Mouse (Mus musculus) induced T-regulatory cell, adult 2 months (primary cell): ENCODE measurements around the gene Cyp2b9.
"Not testable (repeated sequence)": the region's sequence is repeated elsewhere in the genome, so short reads cannot be mapped to it uniquely, and the experiment has no call there.

ENCODE experiments used
- DNase-seq: peaks from one replicate; pipeline ENCODE4 v3.0.0-alpha.2; 2012; ENCODE audit warnings: low read depth

Gene Cyp2b9

GRCm38 (mm10) chr7:26173111-26173510, at the start of gene Cyp2b9:
TSS of gene Cyp2b9 (plus strand) at chr7:26173411.
- DNase-seq = not testable (repeated sequence)

- not testable (repeated sequence) for DNase-seq
These were observed 33.6 kb upstream of the Cyp2b9 start for GRCm38 (mm10) chr7:26139623-26140022.

- DNase-seq = not testable (repeated sequence)
These were observed 29.6 kb upstream of the Cyp2b9 start for GRCm38 (mm10) chr7:26143657-26144056.

GRCm38 (mm10) chr7:26168765-26169536, 4.3 kb upstream of the Cyp2b9 start:
- DNase-seq = not testable (repeated sequence)

GRCm38 (mm10) chr7:26201083-26201482, 27.9 kb downstream of the Cyp2b9 start:
- DNase-seq = no peak

- DNase-seq = not testable (repeated sequence)
These were observed 86.8 kb downstream of the Cyp2b9 start, which contains the start of gene Vmn1r184 for GRCm38 (mm10) chr7:26260034-26260433. TSS of gene Vmn1r184 (plus strand) at chr7:26260334.
